Mouse (Mus musculus) forebrain, embryonic 10.5 days (tissue): ENCODE measurements at regions not wholly inside any gene's neighbourhood (a gene's known extent, or its start where the extent isn't known, plus 50 kb on each side); places are given as distances from the start of the nearest gene placed in this dataset.
A peak's percentile ranks its signal among the peaks of the same experiment; 100 is the strongest.

Experiments used
- DNase-seq: peaks from one replicate; pipeline ENCODE4 v3.0.0-alpha.2; 2017; ENCODE audit warnings: low spot score; ENCODE audit errors: extremely low spot score
- H3K27ac ChIP-seq: fragments of 300-500 bp; sonication (generic); 2 replicates; pipeline ENCODE4 v1.5.1; 2016; ENCODE audit warnings: mild to moderate bottlenecking
- H3K27me3 ChIP-seq: fragments of 300-500 bp; sonication (generic); 2 replicates; pipeline ENCODE4 v1.6.1; 2016; ENCODE audit warnings: mild to moderate bottlenecking; ENCODE audit not compliant: poor library complexity, severe bottlenecking
- H3K36me3 ChIP-seq: fragments of 300-500 bp; sonication (generic); replicated peaks from 2 replicates; pipeline ENCODE4 v1.6.1; 2016; ENCODE audit warnings: mild to moderate bottlenecking, moderate library complexity
- H3K4me1 ChIP-seq: fragments of 300-500 bp; sonication (generic); 2 replicates; pipeline ENCODE4 v1.6.1; 2016
- H3K4me3 ChIP-seq: fragments of 300-500 bp; sonication (generic); 2 replicates; pipeline ENCODE4 v1.5.1; 2016; ENCODE audit warnings: mild to moderate bottlenecking, moderate library complexity
- H3K9me3 ChIP-seq: fragments of 300-500 bp; sonication (generic); 2 replicates; pipeline ENCODE4 v1.6.1; 2016; ENCODE audit warnings: mild to moderate bottlenecking, moderate library complexity
- WGBS: fragments of 180-500 bp; shearing (Covaris S2); methylation state at CpG from one replicate; pipeline ENCODE4 v1.1.7; 2016; 5-methylcytosine and 5-hydroxymethylcytosine counted together

DNA sequence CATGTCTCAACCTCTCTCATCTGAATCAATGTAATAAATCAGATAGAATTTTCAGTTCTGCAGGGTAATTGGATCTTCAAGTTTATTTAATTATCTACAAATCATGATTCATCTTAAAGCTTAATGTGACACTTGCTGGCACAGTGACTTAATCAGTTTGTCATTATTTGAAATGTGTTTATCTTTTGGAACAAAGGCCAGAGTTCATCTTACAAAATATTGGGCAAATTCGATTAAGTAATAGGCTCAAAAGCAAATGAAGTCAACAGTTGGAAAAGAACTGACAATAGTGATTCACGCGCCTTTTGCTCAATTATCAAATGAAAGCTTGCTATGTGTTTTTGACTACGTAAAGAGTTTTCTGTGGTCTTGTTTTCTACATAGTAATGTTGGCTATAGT is 93.4 kb upstream of the Hcn1 start:
- Histone ChIP-seq H3K4me3 (no peak overlapping the region), H3K36me3 (no peaks in the 10 kb centered on the region), H3K27ac (no peak overlapping the region), H3K27me3 (no peaks in the 10 kb centered on the region), H3K4me1 (no peaks in the 10 kb centered on the region), H3K9me3 (no peaks in the 10 kb centered on the region)
- 90% methylated on average over 4 of the region's 4 CpGs for WGBS
- DNase-seq = no peak

DNA sequence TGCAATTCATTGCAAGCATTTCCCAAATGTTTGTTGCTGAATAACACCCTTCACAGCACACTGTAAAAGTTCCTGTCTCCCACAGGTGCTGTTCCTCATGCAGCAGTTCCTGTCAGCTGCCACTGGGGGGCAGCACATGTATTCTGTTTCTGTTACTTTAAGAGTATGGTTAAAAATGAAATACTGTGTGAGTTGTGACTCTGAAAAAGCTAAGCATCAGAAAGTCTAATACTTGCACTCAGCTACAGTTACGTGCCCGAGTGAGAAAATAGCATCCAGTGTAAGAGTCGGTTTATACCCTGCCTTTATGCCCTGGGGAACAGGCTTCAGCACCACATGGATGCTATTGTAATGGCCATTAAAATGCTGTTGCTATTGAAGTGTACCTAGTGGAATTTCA is 52.0 kb upstream of the Hcn1 start:
- no peaks in the 10 kb centered on the region for H3K27me3 ChIP-seq
- H3K4me3 ChIP-seq = no peak overlapping the region
- no peaks in the 10 kb centered on the region for H3K4me1 ChIP-seq
- no peaks in the 10 kb centered on the region for H3K9me3 ChIP-seq
- 50% methylated on average over 3 of the region's 3 CpGs for WGBS
- peak; percentile 29 for DNase-seq
- no peaks in the 10 kb centered on the region for H3K36me3 ChIP-seq
- no peak overlapping the region for H3K27ac ChIP-seq
